In genomic region chr7:46301031-46301632, GRCm38 (mm10) we compare ENCODE assay signal across 28 mouse cellular contexts.
"Had no signal": no experiment of that assay in that cellular context is flagged by ENCODE, and none has a peak within 500 bp of the region (broad histone marks: within the 10 kb centered on the region; RNA-seq: fewer than 3 reads in every experiment).

No protein-coding gene starts in this region.

- DNase-seq: cerebellum, adult 2 months; cerebellum, adult 8-10 months; cerebellum, adult 9-10 months; cerebellum, adult 9-11 months; cerebellum, postnatal 10 days; cerebellum, postnatal 14 days; cerebellum, postnatal 25 days; cerebellum, postnatal 36 days; embryo, embryonic 11 days; forebrain, postnatal 0 days; gastrocnemius, adult 2 months; gastrocnemius, postnatal 10 days; gastrocnemius, postnatal 14 days; gastrocnemius, postnatal 25 days; gastrocnemius, postnatal 36 days; heart, adult 18-20 months; heart, adult 2 months had no signal

- H3K4me2 ChIP-seq: embryonic facial prominence, embryonic 12.5 days; embryonic facial prominence, embryonic 13.5 days; embryonic facial prominence, embryonic 15.5 days; forebrain, embryonic 12.5 days; forebrain, embryonic 13.5 days; forebrain, embryonic 15.5 days had no signal

- H3K4me1 ChIP-seq: embryonic facial prominence, embryonic 12.5 days; embryonic facial prominence, embryonic 13.5 days; embryonic facial prominence, embryonic 15.5 days; forebrain, embryonic 15.5 days had no signal

- H3K9ac ChIP-seq: embryonic facial prominence, embryonic 12.5 days; embryonic facial prominence, embryonic 13.5 days; embryonic facial prominence, embryonic 15.5 days; forebrain, embryonic 12.5 days; forebrain, embryonic 13.5 days; forebrain, embryonic 15.5 days; forebrain, postnatal 0 days had no signal

- H3K36me3 ChIP-seq: embryonic facial prominence, embryonic 10.5 days; embryonic facial prominence, embryonic 12.5 days; embryonic facial prominence, embryonic 13.5 days; embryonic facial prominence, embryonic 15.5 days; forebrain, embryonic 10.5 days; forebrain, embryonic 12.5 days; forebrain, embryonic 15.5 days had no signal

- H3K4me3 ChIP-seq: embryonic facial prominence, embryonic 10.5 days; embryonic facial prominence, embryonic 12.5 days; embryonic facial prominence, embryonic 13.5 days; embryonic facial prominence, embryonic 15.5 days; erythroblast, embryonic 14.5 days; forebrain, embryonic 10.5 days; forebrain, embryonic 12.5 days; forebrain, embryonic 13.5 days; forebrain, embryonic 15.5 days; gastrocnemius, adult 2 months; heart, adult 2 months had no signal

- H3K27me3 ChIP-seq: embryonic facial prominence, embryonic 12.5 days; embryonic facial prominence, embryonic 15.5 days; forebrain, embryonic 12.5 days; forebrain, embryonic 13.5 days; forebrain, embryonic 15.5 days had no signal

- H3K9me3 ChIP-seq: embryonic facial prominence, embryonic 10.5 days; embryonic facial prominence, embryonic 12.5 days; embryonic facial prominence, embryonic 13.5 days; embryonic facial prominence, embryonic 15.5 days; forebrain, embryonic 10.5 days; forebrain, embryonic 12.5 days; forebrain, embryonic 13.5 days; forebrain, embryonic 15.5 days had no signal

- H3K27ac ChIP-seq: embryonic facial prominence, embryonic 10.5 days; embryonic facial prominence, embryonic 12.5 days; embryonic facial prominence, embryonic 13.5 days; embryonic facial prominence, embryonic 15.5 days; forebrain, embryonic 10.5 days; forebrain, embryonic 12.5 days; forebrain, embryonic 13.5 days; forebrain, embryonic 15.5 days; gastrocnemius, adult 2 months; heart, adult 2 months had no signal

- ATAC-seq: forebrain, embryonic 13.5 days; forebrain, embryonic 14.5 days; forebrain, embryonic 15.5 days; forebrain, embryonic 16.5 days; forebrain, postnatal 0 days had no signal
